Mouse (Mus musculus): Measurements from ENCODE around the gene Zbtb20.

Zbtb20 gene

DNA sequence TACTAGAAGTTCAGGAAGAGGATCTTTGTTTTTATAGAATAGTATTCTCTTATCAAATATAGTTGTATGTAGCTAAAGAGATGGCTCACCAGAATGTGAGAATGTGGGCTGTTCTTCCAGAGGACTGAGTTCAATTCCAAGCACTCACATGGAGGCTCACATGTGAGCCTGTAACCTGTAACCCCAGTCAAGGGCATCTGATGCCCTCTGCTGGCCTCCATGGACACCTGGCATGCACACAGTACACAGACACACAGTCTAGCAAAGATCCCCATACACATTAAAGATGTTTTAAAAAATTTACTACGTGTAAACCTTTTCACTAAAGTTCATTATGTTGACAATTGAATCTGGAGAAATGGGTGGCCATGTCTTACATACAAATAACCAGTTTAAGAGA lies 343.7 kb downstream of the Zbtb20 start:
- DNase-seq: no peak

- no peak for DNase-seq
These were observed 345.6 kb downstream of the Zbtb20 start for GRCm38 (mm10) chr16:43221313-43221712.

GRCm38 (mm10) chr16:43230253-43230652 lies 354.6 kb downstream of the Zbtb20 start:
- DNase-seq: no peak

DNA sequence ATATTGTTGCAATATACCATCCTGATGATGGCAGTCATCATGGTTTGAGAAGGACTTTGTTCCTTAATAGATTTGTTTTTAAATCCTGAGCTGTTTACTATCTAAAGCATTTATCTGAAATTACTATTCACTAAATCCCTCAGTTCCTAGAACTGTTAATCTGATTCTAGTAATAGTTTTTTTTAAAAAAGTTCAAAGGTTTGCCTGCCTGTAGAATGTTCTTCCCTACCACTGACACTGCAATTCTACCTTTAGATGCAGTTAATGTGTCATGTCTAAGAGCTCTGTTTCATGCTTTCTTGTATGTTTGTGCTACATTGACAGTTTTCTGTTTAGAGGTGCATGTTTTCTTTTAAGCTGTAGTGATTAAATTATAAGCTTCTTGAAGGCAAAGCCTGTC lies 358.6 kb downstream of the Zbtb20 start:
- DNase-seq: no peak

- DNase-seq: peak in 1 of 2 experiments; percentile 9
These were observed 359.6 kb downstream of the Zbtb20 start for GRCm38 (mm10) chr16:43235317-43235716.

DNA sequence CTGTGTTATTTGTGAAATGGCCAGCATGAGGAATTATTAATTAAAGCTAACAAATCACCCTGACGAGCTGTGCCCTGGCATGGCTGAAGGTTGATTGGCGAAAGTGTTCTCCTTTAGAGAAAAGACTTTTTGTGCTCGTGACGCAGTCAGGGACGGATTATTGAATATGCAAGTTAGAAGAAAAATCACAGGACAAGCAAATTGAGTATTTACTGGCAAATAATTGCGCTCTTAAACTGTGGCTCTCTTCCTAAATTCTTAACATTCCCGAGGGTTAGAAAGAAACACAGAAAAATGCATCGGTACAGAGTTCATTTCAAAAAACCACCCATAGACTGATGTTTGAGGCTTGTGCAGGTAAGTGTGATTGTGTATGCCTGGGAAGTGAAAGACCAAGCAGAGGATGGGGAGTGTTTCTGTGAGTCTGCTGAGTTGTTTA lies 360.1 kb downstream of the Zbtb20 start:
- peak in 1 of 2 experiments; percentile 14 for DNase-seq

DNA sequence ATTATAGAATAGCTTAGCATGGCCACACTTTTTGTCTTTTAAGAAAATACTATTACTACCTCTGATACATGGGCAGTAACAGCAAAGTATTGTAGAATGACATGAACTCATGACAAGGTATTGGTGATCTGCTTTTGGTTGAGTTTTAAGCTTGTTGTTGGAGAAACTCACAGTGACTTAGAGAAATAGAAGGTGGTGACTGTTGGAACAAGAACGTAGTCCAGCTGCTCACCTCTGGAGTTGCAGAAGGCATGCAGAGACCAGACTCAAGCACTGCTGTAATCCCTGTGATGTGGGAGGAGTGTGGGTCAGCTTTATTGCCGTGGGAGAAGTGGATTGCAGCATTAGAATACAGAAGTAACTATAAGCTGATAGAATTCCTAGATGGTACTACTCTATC lies 361.9 kb downstream of the Zbtb20 start:
- DNase-seq: no peak

DNA sequence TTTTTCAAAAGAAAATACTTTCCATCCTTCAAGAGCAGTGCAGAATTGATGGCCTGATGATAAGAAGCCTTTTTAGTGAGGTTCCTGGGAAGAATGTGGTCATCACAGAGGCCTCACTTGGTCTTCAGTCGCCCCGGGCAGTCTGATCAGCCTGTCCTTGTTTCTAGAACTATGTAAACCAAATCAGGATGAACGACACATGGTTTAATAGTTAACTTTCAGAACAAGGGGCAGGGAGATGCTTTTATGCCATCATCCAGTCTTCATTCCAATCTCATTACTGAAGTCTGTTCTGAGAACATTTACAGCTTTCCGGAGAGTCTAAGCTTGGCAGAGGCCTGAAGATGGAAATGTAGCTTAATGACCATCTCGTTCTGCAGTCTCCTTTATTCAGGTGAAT lies 371.3 kb downstream of the Zbtb20 start:
- no peak for DNase-seq

DNA sequence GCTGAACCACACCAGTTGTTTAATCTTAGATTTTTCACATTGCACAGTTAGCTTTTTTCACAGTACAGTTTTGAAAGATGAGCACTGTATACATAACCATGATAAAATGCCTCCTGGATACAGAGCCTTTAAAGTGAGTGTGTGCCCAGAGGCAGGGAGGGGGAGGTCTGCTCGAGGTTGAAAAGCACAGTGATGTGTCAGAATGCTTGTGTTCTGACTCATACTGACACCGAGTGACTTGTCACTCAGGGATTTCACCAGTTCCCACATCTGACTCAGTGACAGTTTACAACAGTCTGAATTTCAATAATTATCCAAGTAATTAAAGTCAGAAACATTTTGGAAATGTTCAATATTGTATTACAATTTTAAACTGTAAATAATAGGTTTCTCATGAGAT lies 377.4 kb downstream of the Zbtb20 start:
- no peak for DNase-seq

GRCm38 (mm10) chr16:43253746-43254145 lies 378.1 kb downstream of the Zbtb20 start:
- no peak for DNase-seq

GRCm38 (mm10) chr16:43256191-43256899 lies 380.7 kb downstream of the Zbtb20 start:
- DNase-seq: no peak

- DNase-seq: no peak
These were observed 381.2 kb downstream of the Zbtb20 start for GRCm38 (mm10) chr16:43256900-43257281.

DNA sequence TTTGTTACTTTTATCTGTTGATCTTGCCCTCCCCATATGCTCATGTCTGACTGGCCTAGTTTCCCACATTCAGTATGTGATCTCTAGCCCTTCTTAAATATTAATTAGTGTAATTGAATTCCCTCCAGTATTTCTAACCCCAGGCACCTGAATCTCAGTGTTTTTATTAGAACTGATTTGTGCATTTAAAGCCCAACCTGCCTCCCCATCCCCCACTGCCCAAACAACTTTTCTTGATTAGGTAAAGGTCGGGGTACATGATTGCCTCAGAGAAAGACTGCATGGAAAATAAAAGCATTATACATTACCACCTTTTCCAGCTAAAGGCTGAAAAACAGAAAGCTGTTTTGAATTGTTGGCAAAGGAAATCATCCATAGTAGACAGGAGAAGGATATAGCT lies 383.8 kb downstream of the Zbtb20 start:
- no peak for DNase-seq

- DNase-seq: no peak
These were observed 385.2 kb downstream of the Zbtb20 start for GRCm38 (mm10) chr16:43260862-43261261.

DNA sequence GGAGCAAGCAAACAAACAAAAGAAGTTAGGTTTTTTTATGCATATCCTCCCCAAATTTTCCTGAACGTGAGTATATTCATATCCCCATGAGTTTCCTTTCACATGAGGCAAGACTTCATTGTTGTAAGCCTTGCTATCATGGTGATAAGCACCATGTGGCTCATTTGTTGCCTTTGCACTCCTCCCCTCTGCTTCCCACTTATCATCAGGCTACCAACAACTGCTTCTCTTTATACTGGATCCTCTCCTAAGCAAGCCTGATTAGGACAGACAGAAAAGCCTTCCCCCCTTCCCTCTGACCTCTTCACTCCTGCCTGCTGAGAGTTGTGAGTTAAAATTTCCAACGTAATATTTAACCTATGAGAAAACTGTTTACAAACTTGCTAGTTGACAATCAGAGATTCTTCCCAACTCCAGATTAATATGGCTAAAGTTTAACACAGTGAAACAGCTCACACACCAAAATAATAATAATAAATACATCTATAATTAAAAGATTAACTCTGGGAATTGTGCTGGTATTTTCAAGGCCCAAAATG lies 398.4 kb downstream of the Zbtb20 start:
- DNase-seq: no peak

- DNase-seq: no peak
These were observed 401.1 kb downstream of the Zbtb20 start for GRCm38 (mm10) chr16:43276764-43277163.

DNA sequence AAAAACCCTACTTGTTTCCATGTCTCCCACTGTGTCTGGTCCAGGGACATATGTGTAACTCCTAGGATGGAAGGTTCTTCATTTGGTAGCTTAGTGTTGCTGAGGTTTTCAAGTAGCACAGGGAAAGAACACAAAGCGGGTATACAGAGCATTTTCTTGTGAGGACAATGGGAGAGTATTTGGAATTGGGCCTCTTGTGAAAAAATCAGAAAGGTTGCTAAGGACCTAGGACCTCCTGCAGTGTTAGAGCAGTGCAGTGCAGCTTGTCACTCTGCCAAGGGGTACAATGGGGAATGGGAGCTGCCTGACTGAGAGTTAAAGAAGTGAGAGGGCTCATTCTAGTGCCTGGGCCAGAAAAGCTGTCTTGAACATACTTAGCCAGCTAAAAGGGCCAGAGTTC lies 410.6 kb downstream of the Zbtb20 start:
- no peak for DNase-seq

DNA sequence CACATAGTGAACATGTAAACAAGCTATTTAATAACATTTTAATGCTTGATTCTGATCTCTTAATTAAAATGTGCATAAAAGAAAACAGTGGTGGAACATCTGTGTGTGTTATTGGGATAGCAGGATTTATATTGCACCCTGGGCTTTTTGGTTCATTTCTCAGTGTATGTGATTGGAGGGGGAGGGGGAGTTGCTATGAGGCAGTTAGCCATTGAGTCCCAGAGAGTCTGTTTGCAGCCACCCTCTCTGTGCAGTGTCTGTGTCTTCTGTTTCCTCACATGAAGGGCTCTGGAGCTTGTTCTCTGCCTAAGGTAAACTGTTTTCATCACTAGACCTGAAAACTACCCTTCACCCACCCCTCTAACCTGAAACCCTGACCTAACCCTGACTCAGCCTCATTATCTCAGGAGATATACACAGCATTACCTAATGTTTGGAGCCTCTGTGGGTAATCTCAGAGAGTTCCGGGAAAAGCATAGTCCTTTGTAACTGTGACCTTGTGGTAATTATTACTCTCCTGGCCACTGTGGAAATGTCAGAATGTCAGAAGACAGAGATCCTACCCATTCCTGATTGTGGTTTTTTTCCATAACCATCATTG lies 411.2 kb downstream of the Zbtb20 start:
- DNase-seq: no peak

DNA sequence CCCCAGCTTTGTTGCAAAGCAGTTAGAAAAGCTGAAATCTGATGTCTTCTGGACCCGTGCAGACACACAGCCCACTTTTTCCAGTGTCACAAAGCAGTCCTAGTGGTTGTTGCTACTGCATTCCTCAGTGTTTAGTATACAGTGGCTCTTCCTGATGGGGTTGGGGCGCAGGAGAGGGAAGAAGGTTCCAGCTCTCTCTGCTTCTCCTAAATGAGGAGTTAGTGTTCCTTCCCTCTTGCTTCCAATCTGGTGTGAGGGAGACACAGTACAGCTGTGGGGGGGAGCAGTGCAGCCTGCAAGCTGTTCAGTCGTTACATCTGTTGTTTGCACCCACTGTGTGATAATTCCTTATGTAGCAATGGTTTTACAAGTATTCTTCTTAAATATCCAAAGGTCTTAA lies 415.7 kb downstream of the Zbtb20 start:
- DNase-seq: peak; percentile 48 to 80

GRCm38 (mm10) chr16:43297953-43298596 lies 422.4 kb downstream of the Zbtb20 start:
- no peak for DNase-seq

DNA sequence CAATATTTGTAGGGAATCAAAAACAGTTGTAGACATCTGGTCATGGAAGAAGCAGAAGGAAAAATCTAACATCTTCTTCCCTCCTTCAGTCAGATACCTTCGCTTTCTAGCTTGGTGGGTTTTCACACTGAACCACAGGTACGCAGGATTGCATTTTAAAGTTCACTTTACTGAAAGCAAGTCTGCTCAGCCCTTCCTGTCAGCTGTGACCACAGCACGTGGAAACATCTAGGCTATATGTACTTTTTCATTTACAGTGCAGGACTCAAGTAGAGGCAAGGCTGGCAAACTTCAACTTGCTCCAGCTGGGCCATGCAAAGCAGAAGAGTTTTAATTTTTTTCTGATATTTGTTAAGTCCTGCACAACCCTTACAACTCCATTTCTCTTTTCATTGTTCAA lies 424.7 kb downstream of the Zbtb20 start:
- DNase-seq: no peak

DNA sequence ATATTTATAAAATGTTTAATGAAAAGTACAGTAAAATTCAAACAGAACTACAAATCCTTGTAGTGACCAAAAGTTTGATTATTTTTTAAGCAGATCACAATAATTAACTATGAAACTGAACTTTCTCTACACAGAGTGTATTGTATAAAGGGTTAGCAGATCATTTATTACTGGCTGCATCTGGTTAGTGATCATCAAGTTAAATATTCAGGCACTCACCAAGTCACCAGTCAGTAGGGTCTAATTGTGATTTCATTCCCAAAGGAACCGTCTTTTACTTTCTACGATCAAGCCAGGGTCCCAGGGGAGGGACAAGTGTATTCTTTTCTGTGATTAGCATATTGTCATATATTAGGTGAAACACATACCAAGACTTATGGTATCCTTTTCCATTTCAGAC lies 426.5 kb downstream of the Zbtb20 start:
- DNase-seq: no peak

- peak in 1 of 2 experiments; percentile 26 for DNase-seq
These were observed 427.8 kb downstream of the Zbtb20 start for GRCm38 (mm10) chr16:43303245-43304197.
